Mouse (Mus musculus) left cerebral cortex, adult 11 months (tissue): ENCODE measurements around the gene Vldlr.

Experiments
- DNase-seq: peaks from one replicate; pipeline ENCODE4 v3.0.0; 2022; ENCODE audit warnings: low spot score

Vldlr gene

DNA sequence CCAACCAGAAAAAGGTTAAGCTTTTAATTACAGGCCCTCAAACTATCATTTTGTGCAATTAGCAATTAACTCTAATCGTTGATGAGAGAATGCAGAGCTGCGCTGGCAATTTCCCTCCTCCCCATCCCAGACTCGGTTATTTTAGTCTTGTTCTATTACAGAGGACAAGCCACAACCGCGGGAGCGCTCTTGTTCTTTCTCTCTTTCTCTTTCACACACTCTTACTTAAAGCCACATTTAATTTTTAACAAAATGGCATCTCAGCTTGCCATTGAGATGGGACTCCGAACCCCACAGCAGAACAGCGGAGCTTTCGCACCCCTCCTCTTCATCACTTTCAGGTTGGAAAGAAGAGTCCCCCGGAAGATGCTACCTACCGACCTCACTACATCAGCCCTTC lies at the start of gene Vldlr:
Gene Vldlr, plus strand, starts transcription at position 167 of the 400 bp plus-strand sequence.
- no peak for DNase-seq

DNA sequence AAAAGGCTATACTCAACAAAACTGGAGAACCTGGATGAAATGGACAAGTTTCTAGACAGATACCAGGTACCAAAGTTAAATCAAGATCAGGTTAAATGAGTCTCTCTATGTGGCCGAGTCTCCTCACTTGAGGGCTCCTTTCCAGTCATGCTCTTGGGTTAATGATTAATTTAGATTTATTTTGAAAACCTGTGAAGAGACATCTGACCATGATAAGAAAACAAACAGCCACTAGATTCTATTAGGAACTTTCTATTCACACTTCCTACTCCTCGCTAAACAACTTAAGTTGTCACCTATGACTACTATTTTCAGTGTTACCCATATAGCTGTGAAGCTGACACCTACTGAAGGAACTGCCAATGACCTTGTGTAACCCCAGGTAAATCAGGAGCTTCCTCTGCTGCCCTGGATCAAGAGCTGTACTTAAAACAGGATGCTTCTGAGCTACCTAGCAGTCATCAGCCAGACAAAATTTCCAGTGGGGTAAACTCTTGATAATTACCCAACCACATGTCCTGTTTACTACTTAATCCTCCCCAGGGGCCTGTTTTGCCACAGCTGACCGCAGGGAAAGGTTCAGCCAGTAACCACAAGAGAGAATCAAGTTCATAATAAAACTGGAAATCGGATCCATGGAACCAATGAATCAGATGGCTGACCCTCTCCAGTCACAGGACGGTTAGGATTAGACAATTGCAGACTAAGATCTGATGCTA lies 48.5 kb upstream of the Vldlr start:
- DNase-seq, result no peak

DNA sequence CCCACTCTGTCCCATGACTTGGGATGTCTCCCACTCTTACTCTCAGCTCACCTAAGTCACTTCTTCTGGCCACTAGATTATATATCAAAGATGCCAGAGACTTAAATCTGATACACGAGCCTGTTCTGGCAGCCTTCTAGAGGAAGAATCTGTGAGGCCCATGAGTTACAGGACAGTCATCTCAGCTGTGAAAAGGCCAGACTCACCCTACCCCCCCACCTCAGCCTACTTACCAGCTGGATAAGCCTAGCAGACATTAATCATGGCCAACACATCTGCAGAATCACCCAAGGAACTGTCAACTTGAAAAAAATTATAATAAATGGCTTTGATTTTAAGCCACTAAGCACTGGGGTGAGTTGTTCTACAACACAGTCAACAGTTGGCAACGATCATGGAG lies 42.4 kb upstream of the Vldlr start:
- no peak for DNase-seq

GRCm38 (mm10) chr19:27175617-27176016 lies 40.7 kb upstream of the Vldlr start:
- no peak for DNase-seq

DNA sequence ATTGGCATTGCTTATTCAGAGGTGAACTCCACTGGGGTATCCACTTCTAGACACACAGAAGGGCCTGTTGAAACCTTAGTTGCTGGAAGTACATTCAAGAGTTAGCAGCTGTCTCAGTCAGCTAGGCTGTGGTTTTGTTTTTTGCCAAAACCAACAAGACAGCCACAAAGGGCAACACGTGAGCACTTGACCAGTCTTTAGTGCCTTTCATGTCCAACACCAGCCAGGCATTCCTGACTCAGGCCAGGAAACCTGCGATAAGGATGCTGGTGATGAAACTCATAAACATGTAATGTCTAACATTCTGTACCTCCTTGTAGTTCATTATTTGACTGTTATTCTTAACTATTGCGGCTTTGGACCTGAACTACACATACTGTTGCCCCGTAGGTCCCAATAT lies 39.7 kb upstream of the Vldlr start:
- DNase-seq, result no peak

DNA sequence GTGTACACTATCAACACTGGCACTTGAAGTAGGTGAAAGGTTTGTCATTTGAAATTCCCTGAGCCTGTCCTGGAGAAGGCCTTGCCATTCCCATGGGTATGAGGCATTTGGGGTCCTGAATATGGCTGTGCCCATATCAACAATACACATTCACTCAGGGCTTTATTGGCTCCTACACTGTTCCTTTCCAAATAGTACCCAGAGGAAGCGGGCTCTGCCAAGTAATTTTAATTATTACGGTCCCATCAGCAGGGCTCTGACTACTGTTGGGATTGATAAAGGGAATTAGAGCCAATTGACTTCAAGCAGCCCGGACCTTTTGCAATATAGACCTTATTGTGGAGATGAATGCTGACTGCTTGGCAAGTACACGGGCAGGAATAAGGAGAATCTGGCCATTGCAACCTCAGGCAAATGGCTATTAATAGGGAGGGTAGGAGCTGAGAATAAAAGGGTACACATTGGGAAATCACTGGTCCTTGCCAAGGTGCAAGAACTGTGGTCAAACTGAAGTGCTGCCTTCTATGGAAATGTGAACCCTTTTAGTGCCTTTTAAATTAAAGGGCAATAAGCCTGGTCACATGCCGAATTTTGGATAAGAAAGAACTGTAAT lies 38.0 kb upstream of the Vldlr start:
- DNase-seq, result no peak

GRCm38 (mm10) chr19:27180351-27181122 lies 35.7 kb upstream of the Vldlr start:
- no peak for DNase-seq

DNA sequence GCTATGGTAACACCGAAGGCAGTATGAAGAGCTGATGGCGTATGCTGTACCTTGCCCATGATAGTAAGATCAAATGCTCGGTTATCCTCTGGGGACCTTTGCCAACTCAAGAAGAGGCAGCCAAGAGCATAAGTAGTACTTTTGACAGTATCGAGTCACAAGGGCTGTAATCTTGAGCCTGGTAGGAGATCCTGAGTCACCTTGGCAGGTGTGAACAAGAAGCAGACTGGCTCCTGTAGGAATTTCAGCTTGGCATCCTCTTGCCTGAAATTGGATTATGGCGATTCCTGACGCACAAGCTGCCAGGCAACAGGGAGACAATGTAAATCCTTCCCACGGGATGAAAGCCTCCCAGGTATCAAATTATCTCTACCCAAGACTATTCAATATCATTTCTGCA lies 32.8 kb upstream of the Vldlr start:
- no peak for DNase-seq

DNA sequence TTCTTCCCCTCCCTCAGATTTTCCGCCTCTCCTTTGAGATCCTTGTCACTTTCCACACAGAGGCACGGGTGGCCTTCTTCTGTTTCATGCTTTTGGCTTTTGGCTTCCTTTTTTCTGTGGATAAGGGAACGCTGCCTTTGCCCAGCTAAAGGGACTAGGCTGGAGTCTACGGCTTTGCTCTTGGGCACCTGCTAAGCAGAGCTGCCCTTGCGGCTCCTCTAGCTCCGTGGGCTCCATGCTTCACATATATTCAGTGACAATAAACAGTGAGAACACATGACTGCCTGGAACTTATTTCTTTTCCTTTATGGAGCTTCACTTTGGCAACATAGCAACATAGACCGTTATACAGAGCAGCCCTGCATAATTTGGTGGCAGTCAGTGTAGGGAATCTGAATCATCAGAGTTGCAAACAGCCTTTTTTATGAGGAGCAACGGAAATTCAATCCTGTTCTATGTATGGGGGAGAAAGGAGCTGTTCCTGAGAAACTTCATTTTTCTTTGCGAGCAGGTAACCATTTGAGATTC lies 12.5 kb upstream of the Vldlr start:
- no peak for DNase-seq

GRCm38 (mm10) chr19:27210991-27211390 lies 5.3 kb upstream of the Vldlr start:
- no peak for DNase-seq

DNA sequence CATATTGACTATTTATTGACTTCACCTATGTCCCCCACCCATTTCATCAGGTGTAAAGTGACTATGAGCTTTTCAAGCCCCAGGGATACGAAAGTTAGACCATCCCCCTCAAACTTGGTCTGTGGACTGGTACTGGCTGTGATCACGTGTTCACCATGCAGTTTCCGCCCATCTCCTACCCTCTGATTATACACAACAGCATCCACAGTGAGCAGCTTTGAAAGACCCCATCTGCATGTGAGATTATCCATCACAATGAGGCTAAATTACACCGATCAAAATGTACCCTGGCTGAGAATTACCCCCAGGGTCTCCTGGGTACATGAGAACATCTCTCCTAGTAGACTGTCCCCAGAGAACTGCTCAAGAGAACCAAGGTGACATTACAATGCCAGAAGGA lies 688 bp upstream of the Vldlr start:
- DNase-seq, result no peak

- peak; percentile 50 for DNase-seq
Observed at GRCm38 (mm10) chr19:27216767-27217403, 601 bp downstream of the Vldlr start.

- DNase-seq, result no peak
Observed at GRCm38 (mm10) chr19:27217404-27217940, 1.2 kb downstream of the Vldlr start.

DNA sequence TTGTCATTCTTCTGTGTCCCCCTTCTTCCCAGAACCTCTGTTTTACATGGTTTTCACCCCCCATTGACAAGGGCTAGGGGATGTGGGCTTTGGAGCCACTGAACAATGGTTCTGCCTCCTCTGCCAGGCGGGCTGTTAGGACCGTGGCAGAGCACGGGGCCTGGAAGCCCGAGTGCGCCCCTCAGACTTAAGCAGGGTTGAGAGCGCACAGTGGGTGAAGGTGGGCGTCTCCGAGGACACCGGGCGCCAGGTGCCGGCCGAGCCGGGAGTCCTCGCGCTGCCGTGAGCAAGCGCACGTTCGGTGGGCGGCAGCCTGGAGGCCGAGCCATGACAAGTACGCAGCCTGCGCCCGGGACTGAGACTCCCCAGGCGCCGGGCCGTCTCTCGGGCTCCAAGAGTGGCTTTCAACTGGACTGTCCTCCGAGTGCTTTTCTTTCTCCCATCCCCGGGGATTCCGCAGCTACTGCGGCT lies 1.7 kb downstream of the Vldlr start:
- DNase-seq, result no peak

DNA sequence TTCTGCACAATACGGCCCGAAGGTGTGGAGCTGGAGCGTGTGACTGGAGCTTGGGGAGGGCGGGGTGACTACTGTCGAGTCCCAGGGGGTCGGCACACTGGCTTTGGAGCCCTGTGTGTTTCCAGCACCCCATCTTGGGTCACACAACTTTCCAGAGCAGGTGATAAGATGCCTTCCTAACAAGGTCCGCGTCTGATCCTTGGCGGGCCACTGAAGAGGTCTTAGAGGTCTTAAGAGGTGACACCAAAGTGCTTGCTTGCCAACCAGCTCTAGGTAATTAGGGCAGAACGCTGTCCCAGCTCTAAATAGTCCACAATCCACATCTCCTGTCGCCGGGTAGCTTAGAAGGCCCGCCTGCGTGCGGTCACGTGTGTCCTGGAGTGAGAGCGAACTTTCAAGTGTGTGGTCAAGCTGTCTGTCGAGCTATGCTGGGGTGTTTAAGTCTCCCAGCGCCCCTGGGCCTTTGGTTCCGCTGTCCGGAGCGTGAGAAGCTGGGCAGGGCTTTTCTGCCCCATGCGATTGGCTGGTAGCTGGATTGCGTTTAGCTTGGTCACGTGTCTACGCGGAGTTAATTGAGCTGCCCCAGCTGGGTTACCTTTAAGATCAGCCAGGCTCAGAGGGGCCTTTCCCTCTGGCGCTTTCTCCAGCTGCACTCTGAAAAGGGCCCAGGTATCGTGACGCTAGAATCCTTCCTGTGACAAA lies 2.4 kb downstream of the Vldlr start:
- peak; percentile 39 for DNase-seq

DNA sequence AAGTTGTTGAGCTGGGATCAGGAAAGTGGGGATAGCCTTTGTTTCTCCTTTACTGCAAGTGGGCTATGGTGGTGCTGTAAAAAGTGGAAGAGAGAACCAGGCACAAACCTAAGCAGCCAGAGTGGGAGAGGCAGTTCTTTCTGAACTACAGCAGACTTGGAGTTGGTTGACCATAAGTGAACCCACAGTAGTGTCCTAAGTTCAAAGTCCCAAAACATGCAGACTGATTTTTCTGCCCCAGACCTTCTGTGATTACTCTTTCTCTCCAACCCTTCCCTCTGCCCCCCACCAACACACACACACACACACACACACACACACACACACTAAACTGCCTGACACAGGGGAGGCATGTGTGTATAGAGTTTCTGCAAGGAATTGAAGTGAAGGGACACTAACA lies 3.3 kb downstream of the Vldlr start:
- no peak for DNase-seq

DNA sequence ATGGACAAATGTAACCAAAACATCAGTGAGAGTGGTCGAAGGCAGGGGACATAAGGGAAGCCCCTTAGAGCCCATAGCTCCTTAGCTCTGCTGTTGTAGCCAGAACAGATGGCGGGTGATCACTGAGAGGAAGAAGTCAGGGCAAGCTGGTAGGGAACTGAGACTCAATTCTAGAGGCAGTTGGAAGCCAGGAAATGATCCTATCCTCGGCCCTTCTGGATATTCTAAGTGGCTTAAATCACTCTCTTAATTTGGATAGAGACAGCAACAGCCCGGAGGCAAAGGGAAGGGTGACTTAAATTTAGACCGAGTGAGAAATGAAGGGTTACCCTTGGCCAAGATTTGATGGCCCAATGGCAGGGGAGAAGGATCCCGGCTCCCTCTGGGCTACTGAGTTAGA lies 6.8 kb downstream of the Vldlr start:
- no peak for DNase-seq

DNA sequence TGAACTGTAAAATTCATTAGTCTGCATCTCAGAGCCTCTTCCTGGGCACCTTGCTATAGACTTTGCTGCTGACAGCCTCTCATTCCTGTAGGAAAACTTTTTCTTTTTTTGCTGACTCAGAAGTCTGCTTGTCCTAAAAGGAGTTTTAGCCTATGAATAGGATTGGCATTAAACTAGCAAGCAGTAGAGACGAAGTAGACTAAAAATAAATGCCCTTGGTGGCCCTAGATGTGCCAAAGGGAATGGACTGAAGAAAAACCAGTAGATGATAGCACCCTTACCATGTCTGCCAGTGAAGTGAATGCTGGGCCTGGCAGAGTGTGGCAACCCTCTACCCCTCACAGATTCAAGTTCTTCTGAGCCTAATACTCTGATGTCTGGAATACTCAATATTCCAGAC lies 8.1 kb downstream of the Vldlr start:
- no peak for DNase-seq

GRCm38 (mm10) chr19:27226626-27227025 lies 10.3 kb downstream of the Vldlr start:
- DNase-seq, result no peak

GRCm38 (mm10) chr19:27227131-27227530 lies 10.8 kb downstream of the Vldlr start:
- DNase-seq, result peak; percentile 31

GRCm38 (mm10) chr19:27228254-27228653 lies 12.0 kb downstream of the Vldlr start:
- DNase-seq, result no peak
